Mouse (Mus musculus) midbrain, embryonic 16.5 days (tissue): ENCODE measurements at regions not wholly inside any gene's neighbourhood (a gene's known extent, or its start where the extent isn't known, plus 50 kb on each side); places are given as distances from the start of the nearest gene placed in this dataset.

ENCODE experiments used
- ATAC-seq: fragments of 200-750 bp; cut with Nextera tagmentation; 2 replicates; pipeline ENCODE4 v1.8.0; 2017; ENCODE audit warnings: moderate TSS enrichment
- H3K27ac ChIP-seq: fragments of 300-500 bp; sonication (generic); 2 replicates; pipeline ENCODE4 v1.5.1; 2014; ENCODE audit warnings: mild to moderate bottlenecking, low read length, mixed read lengths
- H3K27me3 ChIP-seq: fragments of 300-500 bp; sonication (generic); 2 replicates; pipeline ENCODE4 v1.6.1; 2014; ENCODE audit warnings: low read depth, low read length, mixed read lengths; ENCODE audit not compliant: control insufficient read depth, insufficient read depth
- H3K36me3 ChIP-seq: fragments of 300-500 bp; sonication (generic); 2 replicates; pipeline ENCODE4 v1.6.1; 2014; ENCODE audit warnings: mild to moderate bottlenecking, low read length, moderate library complexity, mixed read lengths; ENCODE audit not compliant: control insufficient read depth, insufficient read depth
- H3K4me1 ChIP-seq: fragments of 300-500 bp; sonication (generic); 2 replicates; pipeline ENCODE4 v1.6.1; 2014; ENCODE audit warnings: mild to moderate bottlenecking, low read length, mixed read lengths; ENCODE audit not compliant: control insufficient read depth, insufficient read depth
- H3K4me2 ChIP-seq: fragments of 300-500 bp; sonication (generic); 2 replicates; pipeline ENCODE4 v1.6.1; 2014; ENCODE audit warnings: mild to moderate bottlenecking, low read length, mixed read lengths
- H3K4me3 ChIP-seq: fragments of 300-500 bp; sonication (generic); 2 replicates; pipeline ENCODE4 v1.5.1; 2014; ENCODE audit warnings: low read depth, mild to moderate bottlenecking, low read length, moderate library complexity, mixed read lengths
- H3K9ac ChIP-seq: fragments of 300-500 bp; sonication (generic); 2 replicates; pipeline ENCODE4 v1.6.1; 2014; ENCODE audit warnings: low read depth, low read length, mixed read lengths
- H3K9me3 ChIP-seq: fragments of 300-500 bp; sonication (generic); replicated peaks from 2 replicates; pipeline ENCODE4 v1.6.1; 2014; ENCODE audit warnings: mild to moderate bottlenecking, low read length, mixed read lengths; ENCODE audit not compliant: control insufficient read depth, poor library complexity, severe bottlenecking
- WGBS: fragments of 180-500 bp; shearing (Covaris S2); extraction: QIAGEN DNeasy Blood & Tissue Kit; methylation state at CpG from one replicate; pipeline ENCODE4 v1.1.7; 2014; 5-methylcytosine and 5-hydroxymethylcytosine counted together

DNA sequence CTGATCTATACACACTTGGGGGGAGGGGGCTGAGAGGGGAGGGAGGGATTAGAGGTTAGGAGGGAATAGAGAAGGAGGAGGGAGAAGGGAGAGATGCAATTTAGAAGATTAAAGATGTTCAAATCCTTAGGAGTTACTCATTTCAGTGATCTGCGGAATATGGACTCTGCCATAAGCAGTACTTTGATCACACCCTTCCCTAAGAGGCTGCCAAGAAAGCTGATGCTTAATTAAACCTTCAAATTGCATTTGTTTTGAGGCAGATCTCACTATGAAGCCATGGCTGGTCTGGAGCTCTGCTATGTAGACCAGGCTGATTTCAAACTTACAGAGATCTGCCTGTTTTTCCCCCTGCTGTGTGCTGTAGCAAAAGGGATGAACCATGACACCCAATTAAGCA is 338.2 kb upstream of the Adamts9 start:
- Histone ChIP-seq H3K9me3 (no peaks in the 10 kb centered on the region), H3K4me1 (no peaks in the 10 kb centered on the region), H3K4me2 (no peak overlapping the region), H3K9ac (no peak overlapping the region), H3K36me3 (no peaks in the 10 kb centered on the region), H3K27me3 (no peaks in the 10 kb centered on the region), H3K27ac (no peak overlapping the region), H3K4me3 (no peak overlapping the region)
- 58% methylated on average over 1 of the region's 1 CpGs for WGBS
- ATAC-seq, result no peak

GRCm38 (mm10) chr6:93273917-93274513 is 330.7 kb upstream of the Adamts9 start:
- Histone ChIP-seq H3K9ac (no peak overlapping the region), H3K4me1 (no peaks in the 10 kb centered on the region), H3K4me3 (no peak overlapping the region), H3K4me2 (no peak overlapping the region), H3K27ac (no peak overlapping the region), H3K27me3 (no peaks in the 10 kb centered on the region), H3K36me3 (no peaks in the 10 kb centered on the region), H3K9me3 (no peaks in the 10 kb centered on the region)
- WGBS, result 85% methylated on average over 12 of the region's 12 CpGs
- ATAC-seq, result no peak

- Histone ChIP-seq H3K4me2 (no peak overlapping the region), H3K27me3 (no peaks in the 10 kb centered on the region), H3K4me1 (no peaks in the 10 kb centered on the region), H3K9me3 (no peaks in the 10 kb centered on the region), H3K36me3 (no peaks in the 10 kb centered on the region), H3K4me3 (no peak overlapping the region), H3K27ac (no peak overlapping the region), H3K9ac (no peak overlapping the region)
- ATAC-seq, result no peak
- 65% methylated on average over 4 of the region's 4 CpGs for WGBS
Measured at GRCm38 (mm10) chr6:93272206-93272605, 328.9 kb upstream of the Adamts9 start.

DNA sequence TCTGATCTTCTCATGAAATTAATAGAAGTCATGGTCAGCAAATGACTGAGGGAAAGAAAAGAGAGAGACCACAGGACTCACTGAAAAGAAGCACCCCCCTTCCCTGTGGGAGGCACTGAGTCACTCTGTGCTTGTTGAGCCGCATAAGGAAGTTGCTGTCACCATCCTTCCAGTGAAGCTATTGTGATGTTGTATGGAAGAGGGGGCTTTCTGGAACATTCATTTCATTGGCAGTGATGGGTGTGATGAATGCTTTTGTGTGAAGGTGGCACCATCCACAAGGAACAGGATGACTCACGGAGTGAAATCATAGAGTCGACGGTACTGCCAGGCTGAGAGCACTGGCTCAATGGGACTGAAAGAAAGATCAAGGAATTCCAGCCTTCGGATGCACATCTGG is 323.5 kb upstream of the Adamts9 start:
- Histone ChIP-seq H3K9me3 (no peaks in the 10 kb centered on the region), H3K9ac (no peak overlapping the region), H3K27ac (no peak overlapping the region), H3K27me3 (no peaks in the 10 kb centered on the region), H3K4me1 (no peaks in the 10 kb centered on the region), H3K36me3 (no peaks in the 10 kb centered on the region), H3K4me3 (no peak overlapping the region), H3K4me2 (no peak overlapping the region)
- no peak for ATAC-seq
- WGBS, result 80% methylated on average over 5 of the region's 5 CpGs

DNA sequence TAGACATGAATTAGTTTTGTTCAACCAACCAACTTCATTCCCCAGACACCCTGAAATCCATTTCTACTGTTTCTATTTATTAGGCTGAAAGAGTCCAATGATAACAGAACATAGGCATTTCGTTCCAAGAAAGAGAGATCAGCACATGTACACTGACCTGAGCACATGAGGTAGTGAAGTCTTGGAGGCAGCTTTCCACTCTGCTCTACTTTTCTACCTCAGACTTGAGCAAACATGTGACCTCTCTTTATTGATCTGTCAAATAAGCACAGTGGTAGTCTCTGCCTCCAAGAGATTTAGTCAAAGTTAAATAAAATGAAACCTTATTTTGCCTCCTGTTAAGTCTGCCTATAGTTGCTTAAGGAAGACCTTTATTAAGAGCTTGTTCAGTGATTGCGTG is 321.9 kb upstream of the Adamts9 start:
- 97% methylated on average over 2 of the region's 2 CpGs for WGBS
- Histone ChIP-seq H3K27ac (no peak overlapping the region), H3K36me3 (no peaks in the 10 kb centered on the region), H3K4me3 (no peak overlapping the region), H3K9me3 (no peaks in the 10 kb centered on the region), H3K9ac (no peak overlapping the region), H3K4me1 (no peaks in the 10 kb centered on the region), H3K4me2 (no peak overlapping the region), H3K27me3 (no peaks in the 10 kb centered on the region)
- no peak for ATAC-seq

GRCm38 (mm10) chr6:93260827-93261226 is 317.5 kb upstream of the Adamts9 start:
- no peak overlapping the region for H3K9ac ChIP-seq
- 89% methylated on average over 4 of the region's 4 CpGs for WGBS
- H3K4me1 ChIP-seq, result no peaks in the 10 kb centered on the region

GRCm38 (mm10) chr6:93257130-93257841 is 314.0 kb upstream of the Adamts9 start:
- H3K4me3 ChIP-seq, result no peak overlapping the region
- H3K4me2 ChIP-seq, result no peak overlapping the region
- H3K9ac ChIP-seq, result no peak overlapping the region
- H3K27me3 ChIP-seq, result no peaks in the 10 kb centered on the region
- ATAC-seq, result no peak
- 88% methylated on average over 5 of the region's 5 CpGs for WGBS
- H3K27ac ChIP-seq, result no peak overlapping the region
- H3K36me3 ChIP-seq, result no peaks in the 10 kb centered on the region
- H3K4me1 ChIP-seq, result no peaks in the 10 kb centered on the region
- H3K9me3 ChIP-seq, result no peaks in the 10 kb centered on the region

More at GRCm38 (mm10) chr6:93260827-93261226, 317.5 kb upstream of the Adamts9 start:
- ATAC-seq, result no peak
- H3K27ac ChIP-seq, result no peak overlapping the region
- no peak overlapping the region for H3K4me2 ChIP-seq
- no peak overlapping the region for H3K4me3 ChIP-seq
- H3K9me3 ChIP-seq, result no peaks in the 10 kb centered on the region
- no peaks in the 10 kb centered on the region for H3K36me3 ChIP-seq
- H3K27me3 ChIP-seq, result no peaks in the 10 kb centered on the region

GRCm38 (mm10) chr6:93253746-93254145 is 310.5 kb upstream of the Adamts9 start:
- Histone ChIP-seq H3K36me3 (no peaks in the 10 kb centered on the region), H3K9ac (no peak overlapping the region), H3K4me2 (no peak overlapping the region), H3K4me3 (no peak overlapping the region), H3K27me3 (no peaks in the 10 kb centered on the region), H3K9me3 (no peaks in the 10 kb centered on the region), H3K27ac (no peak overlapping the region), H3K4me1 (no peaks in the 10 kb centered on the region)
- WGBS, result 55% methylated on average over 7 of the region's 7 CpGs
- ATAC-seq, result no peak

- no peak overlapping the region for H3K4me3 ChIP-seq
- H3K27me3 ChIP-seq, result no peaks in the 10 kb centered on the region
Measured at GRCm38 (mm10) chr6:93248973-93249372, 305.7 kb upstream of the Adamts9 start.

More at GRCm38 (mm10) chr6:93248973-93249372, 305.7 kb upstream of the Adamts9 start:
- H3K4me2 ChIP-seq, result no peak overlapping the region
- no peaks in the 10 kb centered on the region for H3K9me3 ChIP-seq
- no peak for ATAC-seq
- H3K9ac ChIP-seq, result no peak overlapping the region
- no peak overlapping the region for H3K27ac ChIP-seq
- 98% methylated on average over 4 of the region's 4 CpGs for WGBS
- H3K4me1 ChIP-seq, result no peaks in the 10 kb centered on the region
- no peaks in the 10 kb centered on the region for H3K36me3 ChIP-seq
